Mouse (Mus musculus) gastrocnemius, adult 2 months (tissue): ENCODE data around the gene Neurl3. TPM values are rescaled to one million over a fixed set of nuclear protein-coding genes. Genes with fewer than 3 reads are reported as not detected.

Source experiments
- DNase-seq: peaks from one replicate; pipeline ENCODE4 v3.0.0; 2022
- H3K27ac ChIP-seq: fragments of 200-600 bp; 2 replicates; pipeline ENCODE4 v1.8.1; 2022; ENCODE audit warnings: mild to moderate bottlenecking
- H3K4me3 ChIP-seq: fragments of 200-600 bp; 2 replicates; pipeline ENCODE4 v1.8.1; 2022; ENCODE audit warnings: mild to moderate bottlenecking, moderate library complexity
- CTCF ChIP-seq: fragments of 200-600 bp; IDR thresholded peaks from 2 replicates; pipeline ENCODE4 v1.8.1; 2022; ENCODE audit warnings: antibody characterized with exemption, mild to moderate bottlenecking, moderate library complexity
- intact Hi-C: fragments of 180-260 bp; cut with DNase I; formaldehyde crosslinking; loops from one replicate; pipeline ENCODE4 v1.15.1; 2025
- long read RNA-seq, 2 experiments: library from polyadenylated mRNA; stranded (forward); transcript quantifications; one replicate each; pipeline ENCODE4 v2.0.0; 2021
- total RNA-seq, 2 experiments: library from RNA; stranded (reverse); gene quantifications; 2 replicates each; pipeline ENCODE4 v1.2.3; 2021

The Neurl3 gene
- total RNA-seq = under 1 TPM; 0.41 to 0.59 TPM
- long read RNA-seq, experiment 1, partial matches to known transcripts = 0 of 1 reads
- long read RNA-seq, experiment 1, other reads (novel, unspliced or antisense) = 0 of 1 reads
- long read RNA-seq, experiment 2, partial matches to known transcripts = 0 of 1 reads
- long read RNA-seq, experiment 2, other reads (novel, unspliced or antisense) = 1 of 1 reads

- TF ChIP-seq CTCF = no peak
- DNase-seq = no peak
- H3K4me3 ChIP-seq = peak within 1 kb of the TSS; percentile 58
- H3K27ac ChIP-seq = peak within 1 kb of the TSS; percentile 81
- intact Hi-C loops = no loop called here
Measured at GRCm38 (mm10) chr1:36274455-36274854, at the start of gene Neurl3. Gene Neurl3, minus strand, starts transcription at chr1:36274679.

DNA sequence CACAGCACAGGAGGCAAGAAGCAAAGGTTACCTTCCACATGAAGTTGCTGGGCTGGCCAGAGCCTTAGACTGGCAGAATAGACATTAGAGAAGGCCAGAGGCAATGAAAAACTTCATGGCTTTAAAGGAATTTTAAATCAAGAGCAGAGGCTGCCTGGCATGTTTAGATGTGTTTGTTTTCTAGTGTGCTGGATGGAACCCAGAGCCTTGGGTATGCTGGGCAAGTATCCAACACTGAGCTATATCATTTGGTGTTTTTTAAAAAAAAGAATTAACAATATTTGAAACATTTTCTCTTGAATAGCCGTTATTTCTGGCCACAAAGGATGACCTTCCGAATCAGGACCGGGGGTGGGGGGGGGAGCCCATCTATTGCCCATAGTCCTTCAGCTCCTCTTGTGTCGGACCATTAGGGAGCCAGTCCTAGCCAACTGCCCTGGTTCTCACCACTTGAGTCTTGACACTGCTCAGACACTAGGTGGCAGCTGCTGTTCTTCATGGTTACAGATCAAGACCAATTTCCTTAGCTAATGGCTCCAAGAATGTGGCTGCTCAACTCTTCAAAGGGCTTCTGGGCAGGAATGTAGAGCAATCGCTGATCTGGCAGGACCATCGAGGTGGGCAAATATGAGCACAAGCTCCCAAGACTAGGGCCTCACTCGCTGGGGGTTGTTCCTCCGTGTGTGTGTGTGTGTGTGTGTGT, 49.4 kb upstream of the Neurl3 start:
- intact Hi-C loops = loop anchor here (2.0 kb wide), 1 partner anchor 177 kb away; no protein-coding TSS in a partner anchor
- H3K27ac ChIP-seq = peak overlapping the region; percentile 79
- peak; percentile 75 for TF ChIP-seq CTCF
- peak; percentile 65 for DNase-seq
- H3K4me3 ChIP-seq = peak overlapping the region; percentile 26; the same call in 1 of the 2 replicates

DNA sequence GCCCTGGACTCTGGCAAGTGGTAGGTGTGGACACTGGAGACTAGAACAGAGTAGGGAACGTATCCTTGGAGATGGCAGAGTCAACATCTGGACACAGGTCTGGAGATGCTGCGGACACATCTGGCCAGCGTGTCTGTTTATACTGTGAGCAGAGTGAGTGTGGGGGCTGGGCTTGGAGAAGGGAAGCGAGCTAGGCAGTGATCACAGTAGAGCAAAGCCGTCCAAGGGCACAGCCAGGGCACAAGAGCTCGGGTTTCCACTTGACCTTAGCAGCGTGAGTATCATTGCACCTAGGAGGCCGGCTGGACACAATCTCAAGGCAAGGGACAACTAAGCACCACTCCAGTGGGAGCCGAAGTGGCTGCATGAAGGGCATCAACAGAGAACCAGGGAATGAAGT, 48.6 kb upstream of the Neurl3 start:
- TF ChIP-seq CTCF = no peak
- intact Hi-C loops = loop anchor here (2.0 kb wide), 1 partner anchor 178 kb away; no protein-coding TSS in a partner anchor
- H3K4me3 ChIP-seq = peak overlapping the region; percentile 26; the same call in 1 of the 2 replicates
- DNase-seq = peak; percentile 74
- H3K27ac ChIP-seq = peak overlapping the region; percentile 79

DNA sequence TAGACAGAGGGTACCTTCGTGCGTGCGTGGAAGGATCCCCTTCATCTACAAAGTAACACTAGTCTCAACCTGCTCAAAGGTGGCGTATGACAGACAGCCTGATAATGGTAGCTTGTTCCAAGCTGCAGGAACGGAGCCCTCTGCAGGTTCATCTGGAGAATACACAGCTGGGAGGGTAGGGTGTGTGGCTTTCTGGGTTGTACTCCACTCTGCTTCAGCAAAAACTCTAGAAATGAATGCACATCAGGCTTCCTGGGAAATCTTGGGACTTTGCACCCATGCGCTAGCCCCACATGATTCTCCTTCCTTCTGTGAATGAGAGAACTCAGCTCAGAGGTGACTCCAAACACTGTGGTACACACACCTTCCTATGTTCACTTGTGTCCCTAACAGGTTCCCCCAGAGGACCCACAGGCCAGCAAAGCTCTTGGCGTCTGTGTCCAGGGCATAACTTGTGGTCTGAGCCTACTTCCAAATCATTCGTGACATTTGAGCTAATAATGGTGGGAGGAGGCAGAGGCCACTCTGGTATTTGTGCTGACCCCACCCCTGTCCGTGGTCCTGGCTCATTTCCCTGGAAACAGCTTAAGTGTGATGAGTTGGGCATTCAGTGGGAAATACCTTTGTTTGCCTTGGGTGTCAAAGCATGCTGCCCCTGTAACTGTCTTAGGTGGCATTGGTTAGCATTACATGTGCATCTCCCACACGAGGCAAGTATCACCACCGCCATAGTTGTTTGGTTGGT, 47.5 kb upstream of the Neurl3 start:
- peak; percentile 61 for TF ChIP-seq CTCF
- intact Hi-C loops = loop anchor here (2.0 kb wide), 1 partner anchor 179 kb away; no protein-coding TSS in a partner anchor
- H3K4me3 ChIP-seq = no peak overlapping the region
- DNase-seq = no peak
- H3K27ac ChIP-seq = no peak overlapping the region

DNA sequence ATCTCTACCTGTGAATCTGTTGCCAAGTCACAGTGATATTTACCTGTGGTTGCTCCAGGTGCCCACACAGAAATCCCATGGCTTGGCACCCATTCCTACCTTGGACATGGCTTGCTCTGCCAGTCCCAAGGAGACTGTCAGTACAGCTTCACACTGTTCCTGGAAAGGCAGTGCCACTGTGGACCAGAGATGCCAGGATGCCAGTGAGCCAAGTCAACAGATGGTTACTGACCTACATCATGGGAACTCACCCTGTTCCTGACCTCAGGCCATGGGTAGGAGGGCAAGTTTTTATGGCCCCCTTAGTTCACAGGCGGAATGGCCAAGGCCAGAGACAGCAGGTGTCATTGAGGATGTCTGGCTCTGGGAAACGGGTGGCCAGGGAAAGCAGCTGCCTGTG, 46.7 kb upstream of the Neurl3 start:
- H3K4me3 ChIP-seq = no peak overlapping the region
- no peak for TF ChIP-seq CTCF
- intact Hi-C loops = no loop called here
- 0 out of 2 replicates have a peak overlapping the region, but pooled peaks have one; percentile 12 for H3K27ac ChIP-seq
- peak; percentile 59 for DNase-seq

DNA sequence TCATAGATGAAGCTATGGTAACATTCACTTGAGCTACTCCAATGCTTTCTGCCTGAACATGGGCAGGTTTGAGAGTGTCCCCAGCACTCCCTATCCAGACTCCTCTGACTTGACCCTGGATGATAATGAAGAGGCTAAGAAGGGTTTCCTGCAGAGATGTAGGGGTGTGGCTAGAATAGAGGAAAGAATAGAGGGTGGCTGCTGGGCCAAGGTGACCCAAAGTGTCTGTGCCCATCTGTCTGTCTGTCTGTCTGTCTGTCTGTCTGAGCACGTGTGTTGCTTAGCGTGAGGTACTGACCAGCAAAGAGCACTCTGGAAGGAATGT, 41.3 kb upstream of the Neurl3 start:
- no peak overlapping the region for H3K4me3 ChIP-seq
- H3K27ac ChIP-seq = no peak overlapping the region
- intact Hi-C loops = no loop called here
- no peak for TF ChIP-seq CTCF
- DNase-seq = no peak

- no peak overlapping the region for H3K4me3 ChIP-seq
- no peak overlapping the region for H3K27ac ChIP-seq
- DNase-seq = no peak
- TF ChIP-seq CTCF = no peak
- intact Hi-C loops = no loop called here
Measured at GRCm38 (mm10) chr1:36314959-36315775, 40.7 kb upstream of the Neurl3 start.

- no peak for TF ChIP-seq CTCF
- peak overlapping the region; percentile 98 for H3K27ac ChIP-seq
- H3K4me3 ChIP-seq = peak overlapping the region; percentile 84
- intact Hi-C loops = no loop called here
- no peak for DNase-seq
Measured at GRCm38 (mm10) chr1:36309498-36309901, 35.0 kb upstream of the Neurl3 start.

DNA sequence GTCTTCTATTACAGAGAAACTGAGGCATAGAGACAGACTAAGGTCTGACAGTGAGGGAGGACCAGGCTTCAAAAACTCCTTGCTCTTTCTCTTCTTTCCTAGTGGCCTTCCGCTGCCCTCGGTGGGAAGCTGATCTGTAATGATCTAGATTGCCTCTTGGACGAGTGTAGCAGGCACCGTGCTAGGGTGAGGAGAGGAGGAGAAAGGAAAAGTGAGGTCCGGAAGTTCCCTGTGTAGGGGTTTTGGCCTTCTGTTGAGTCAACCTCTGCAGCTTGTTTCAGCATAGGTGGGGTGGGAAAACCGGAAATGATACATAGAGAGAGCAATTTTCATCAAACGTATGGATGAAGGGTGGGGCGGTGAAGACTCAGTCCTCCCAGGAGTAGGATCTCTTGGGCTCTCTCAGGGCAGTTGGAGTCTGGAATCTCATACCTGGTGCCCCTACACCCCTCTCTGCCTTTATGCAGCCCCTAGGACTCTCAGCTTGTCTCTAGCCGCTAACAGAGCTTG, 34.5 kb upstream of the Neurl3 start:
- intact Hi-C loops = no loop called here
- no peak for DNase-seq
- Histone ChIP-seq H3K27ac (peak overlapping the region; percentile 98), H3K4me3 (peak overlapping the region; percentile 84)
- TF ChIP-seq CTCF = no peak

DNA sequence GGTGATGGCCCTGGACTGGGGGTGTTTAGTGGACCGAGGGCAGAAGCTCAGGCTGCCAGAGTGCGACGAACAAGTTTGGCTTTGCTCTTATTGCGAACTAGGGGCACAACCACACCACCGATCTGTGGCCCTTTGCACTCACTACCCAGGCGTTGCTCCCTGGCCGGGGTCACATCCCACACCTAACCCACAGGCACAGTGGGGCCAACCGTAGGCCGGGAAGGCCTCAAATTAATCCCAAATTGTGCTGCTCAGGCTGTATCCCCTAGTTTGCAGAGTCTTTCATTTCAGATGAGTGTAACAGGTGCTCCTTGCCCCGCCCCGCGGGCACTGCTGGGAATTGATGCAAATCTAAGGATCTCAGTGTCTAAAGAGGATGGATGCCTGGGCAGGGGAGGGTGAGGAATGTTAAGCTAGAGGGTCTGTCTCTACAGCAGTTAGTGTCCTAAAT, 34.0 kb upstream of the Neurl3 start:
- no peak for TF ChIP-seq CTCF
- intact Hi-C loops = no loop called here
- no peak for DNase-seq
- peak overlapping the region; percentile 84 for H3K4me3 ChIP-seq
- H3K27ac ChIP-seq = peak overlapping the region; percentile 98

- intact Hi-C loops = no loop called here
- TF ChIP-seq CTCF = peak; percentile 21; the same call in 1 of the 2 replicates
- Histone ChIP-seq H3K27ac (peak within 1 kb of the TSS; percentile 98), H3K4me3 (peak within 1 kb of the TSS; percentile 84)
- DNase-seq = peak; percentile 93
Measured at GRCm38 (mm10) chr1:36307495-36308280, 33.2 kb upstream of the Neurl3 start, which contains the start of gene Arid5a. Gene Arid5a, plus strand, starts transcription at chr1:36307733.
